Mouse (Mus musculus) liver, adult 2 months (tissue): Measurements from ENCODE around the gene Rab5c. TPM values are rescaled to one million over a fixed set of nuclear protein-coding genes. Genes with fewer than 3 reads are reported as not detected.

Experiments
- DNase-seq: peaks from one replicate; pipeline ENCODE4 v3.0.0-alpha.2; 2011; ENCODE audit warnings: low read depth, low spot score; ENCODE audit errors: extremely low read depth
- H3K27ac ChIP-seq: fragments of 200-500 bp; replicated peaks from 2 replicates; pipeline ENCODE4 v1.5.1; 2012; ENCODE audit warnings: low read depth, mild to moderate bottlenecking, control low read depth, inconsistent platforms, low read length; ENCODE audit not compliant: insufficient read depth
- H3K27me3 ChIP-seq: fragments of 200-500 bp; 2 replicates; pipeline ENCODE4 v1.6.1; 2012; ENCODE audit warnings: mild to moderate bottlenecking, moderate library complexity, low read length, inconsistent platforms; ENCODE audit not compliant: control insufficient read depth, insufficient read depth
- H3K36me3 ChIP-seq: fragments of 200-500 bp; 2 replicates; pipeline ENCODE4 v1.6.1; 2012; ENCODE audit warnings: low read length, inconsistent platforms; ENCODE audit not compliant: control insufficient read depth, insufficient read depth
- H3K4me1 ChIP-seq: fragments of 200-500 bp; 2 replicates; pipeline ENCODE4 v1.6.1; 2011; ENCODE audit warnings: low read length; ENCODE audit not compliant: control insufficient read depth, insufficient read depth
- H3K4me3 ChIP-seq: fragments of 200-500 bp; 2 replicates; pipeline ENCODE4 v1.5.1; 2011; ENCODE audit warnings: low read depth, mild to moderate bottlenecking, control low read depth, low read length, moderate library complexity; ENCODE audit not compliant: insufficient read depth
- H3K79me2 ChIP-seq: fragments of 200-500 bp; 2 replicates; pipeline ENCODE4 v1.6.1; 2012; ENCODE audit warnings: inconsistent platforms, mild to moderate bottlenecking, low read length, moderate library complexity; ENCODE audit not compliant: control insufficient read depth, insufficient read depth
- H3K9ac ChIP-seq: fragments of 200-500 bp; 2 replicates; pipeline ENCODE4 v1.6.1; 2012; ENCODE audit warnings: low read depth, mild to moderate bottlenecking, control low read depth, inconsistent platforms, low read length
- CTCF ChIP-seq: fragments of 200-500 bp; IDR thresholded peaks from 2 replicates; pipeline ENCODE4 v1.5.1; 2011; ENCODE audit warnings: low read depth, low read length, control low read depth
- POLR2A ChIP-seq: fragments of 200-500 bp; IDR thresholded peaks from 2 replicates; pipeline ENCODE4 v1.6.1; 2011; ENCODE audit warnings: low read length, control low read depth; ENCODE audit not compliant: insufficient read depth; ENCODE audit errors: extremely low read depth
- WGBS: fragments of 180-500 bp; shearing (Covaris S2); methylation state at CpG from one replicate; pipeline ENCODE4 v1.1.7; 2018; 5-methylcytosine and 5-hydroxymethylcytosine counted together
- polyA plus RNA-seq: library from polyadenylated mRNA; depleted of rRNA; stranded (reverse); fragments of >200 nt; gene quantifications from 2 replicates; pipeline ENCODE4 v1.2.3, GENCODE M21; 2012
- total RNA-seq: library from RNA; depleted of rRNA; stranded (reverse); fragments of >200 nt; gene quantifications from 2 replicates; pipeline ENCODE4 v1.2.3, GENCODE M21; 2014

Gene Rab5c
- total and polyA plus RNA-seq, 2 experiments = 71.3 to 149 TPM

GRCm38 (mm10) chr11:100738749-100739148, 734 bp upstream of the Rab5c start:
- H3K4me1 ChIP-seq = peaks cover 18% of the 10 kb centered on the region

DNA sequence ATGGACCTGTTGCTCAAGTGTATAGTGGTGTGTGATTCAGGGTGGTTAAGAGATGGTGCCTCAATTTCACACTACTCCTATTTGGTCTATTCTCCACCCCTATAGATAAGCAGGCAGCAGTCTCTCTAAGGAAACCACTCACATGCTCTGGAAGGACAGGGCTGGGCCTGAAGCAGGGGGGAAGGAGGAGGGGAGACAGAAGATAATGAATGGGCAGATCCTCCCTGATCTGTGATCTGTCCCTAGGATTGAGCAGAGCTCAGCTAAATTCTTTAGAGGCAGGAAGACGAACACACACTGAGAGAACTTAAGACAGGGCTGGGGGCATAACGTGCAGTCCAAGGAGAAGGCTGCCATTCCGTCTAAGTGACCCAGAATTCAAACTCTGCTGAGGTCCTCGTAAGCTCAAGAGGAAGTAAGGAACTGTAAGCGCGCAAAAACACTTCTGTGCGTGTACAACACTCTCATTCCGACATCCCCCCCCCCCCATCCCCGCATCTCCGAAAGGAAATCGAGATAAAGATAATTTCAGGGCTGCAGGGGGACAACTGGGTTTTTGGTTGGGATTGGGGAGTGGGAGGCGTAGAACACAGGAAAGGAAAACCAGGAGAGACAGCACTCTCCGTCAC, 796 bp downstream of the Rab5c start:
- no peak for TF ChIP-seq CTCF
- no peak for TF ChIP-seq POLR2A
- no peaks in the 10 kb centered on the region for H3K27me3 ChIP-seq
- H3K4me3 ChIP-seq = peak overlapping the region; percentile 94
- peak overlapping the region; percentile 96 for H3K9ac ChIP-seq
- no peak for DNase-seq
- H3K27ac ChIP-seq = peak overlapping the region; percentile 83
- H3K4me1 ChIP-seq = peaks cover 18% of the 10 kb centered on the region
- peaks cover 47% of the 10 kb centered on the region for H3K79me2 ChIP-seq
- H3K36me3 ChIP-seq = peaks cover 2% of the 10 kb centered on the region; the same call in 1 of the 2 replicates
- 2% methylated on average over 13 of the region's 13 CpGs for WGBS

More at GRCm38 (mm10) chr11:100738749-100739148, 734 bp upstream of the Rab5c start:
- WGBS = 28% methylated on average over 5 of the region's 5 CpGs
- Histone ChIP-seq H3K27me3 (no peaks in the 10 kb centered on the region), H3K27ac (no peak overlapping the region), H3K9ac (no peak overlapping the region), H3K36me3 (no peaks in the 10 kb centered on the region), H3K4me3 (no peak overlapping the region), H3K79me2 (peaks cover 34% of the 10 kb centered on the region)
- TF ChIP-seq POLR2A = no peak
- DNase-seq = no peak

DNA sequence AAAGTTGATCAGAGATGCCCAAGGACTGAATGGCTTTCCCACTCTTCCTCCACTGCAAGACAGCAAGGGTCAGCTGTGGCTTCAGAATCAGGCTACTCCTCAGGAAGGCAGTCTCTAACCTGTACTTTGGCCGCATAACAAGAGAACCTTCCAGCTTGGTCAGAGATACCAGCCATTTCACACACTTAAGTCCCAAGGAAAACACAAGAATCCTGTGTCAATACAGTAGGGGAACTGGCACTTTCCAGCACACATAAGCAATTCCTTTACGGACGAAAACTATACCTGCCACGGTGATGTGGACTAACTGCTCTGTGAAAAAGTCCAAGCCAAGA, 1.3 kb downstream of the Rab5c start:
- Histone ChIP-seq H3K4me3 (peak overlapping the region; percentile 94), H3K4me1 (peaks cover 18% of the 10 kb centered on the region), H3K9ac (peak overlapping the region; percentile 8; the same call in 1 of the 2 replicates), H3K27me3 (no peaks in the 10 kb centered on the region), H3K27ac (peak overlapping the region; percentile 20; the same call in 1 of the 2 replicates), H3K36me3 (peaks cover 2% of the 10 kb centered on the region; the same call in 1 of the 2 replicates), H3K79me2 (peaks cover 52% of the 10 kb centered on the region)
- WGBS = 34% methylated on average over 4 of the region's 4 CpGs
- TF ChIP-seq CTCF = no peak
- no peak for TF ChIP-seq POLR2A
- DNase-seq = no peak

DNA sequence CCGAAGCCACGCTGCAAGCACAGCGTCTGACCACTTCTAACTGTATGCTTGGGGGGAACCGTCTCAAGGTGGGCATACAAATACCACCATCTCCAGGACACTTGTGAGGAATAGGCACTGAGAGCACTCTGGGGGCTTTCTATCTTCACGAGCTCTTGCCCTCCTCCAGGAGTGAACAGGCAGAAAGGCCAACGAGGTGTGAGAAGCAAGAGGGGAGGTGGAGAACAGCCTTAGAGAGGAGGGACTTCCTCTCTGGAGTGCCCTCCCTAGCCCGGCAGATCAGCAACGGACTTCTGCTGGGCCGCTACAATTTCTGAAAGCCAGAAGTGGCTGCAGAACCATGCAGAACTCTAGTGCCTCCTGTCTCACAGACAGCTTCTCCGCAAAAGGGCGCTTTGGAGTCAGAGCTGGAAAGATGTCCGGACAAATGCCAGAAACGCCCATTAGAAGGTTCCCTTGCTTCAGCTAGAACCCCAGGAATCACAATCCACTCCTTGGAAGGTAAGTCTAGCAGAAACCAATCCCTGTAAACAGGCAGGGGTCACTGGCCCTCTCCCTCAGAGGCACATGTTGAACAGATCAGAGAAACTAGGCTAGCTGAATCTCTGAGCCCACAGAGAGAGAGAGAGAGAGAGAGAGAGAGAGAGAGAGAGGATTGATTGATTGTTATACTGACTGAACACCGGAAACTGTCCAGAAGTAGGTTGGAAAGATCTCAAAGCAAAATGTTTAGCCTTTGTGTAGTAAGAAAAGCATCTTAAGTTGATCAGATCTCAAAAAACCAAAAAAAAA, 1.9 kb downstream of the Rab5c start:
- DNase-seq = no peak
- peak overlapping the region; percentile 27 for H3K27ac ChIP-seq
- peaks cover 2% of the 10 kb centered on the region; the same call in 1 of the 2 replicates for H3K36me3 ChIP-seq
- H3K79me2 ChIP-seq = peaks cover 57% of the 10 kb centered on the region
- TF ChIP-seq POLR2A = no peak
- no peak for TF ChIP-seq CTCF
- WGBS = 40% methylated on average over 14 of the region's 14 CpGs
- no peaks in the 10 kb centered on the region for H3K27me3 ChIP-seq
- H3K4me3 ChIP-seq = peak overlapping the region; percentile 17; the same call in 1 of the 2 replicates
- H3K4me1 ChIP-seq = peaks cover 18% of the 10 kb centered on the region
- peak overlapping the region; percentile 19 for H3K9ac ChIP-seq

DNA sequence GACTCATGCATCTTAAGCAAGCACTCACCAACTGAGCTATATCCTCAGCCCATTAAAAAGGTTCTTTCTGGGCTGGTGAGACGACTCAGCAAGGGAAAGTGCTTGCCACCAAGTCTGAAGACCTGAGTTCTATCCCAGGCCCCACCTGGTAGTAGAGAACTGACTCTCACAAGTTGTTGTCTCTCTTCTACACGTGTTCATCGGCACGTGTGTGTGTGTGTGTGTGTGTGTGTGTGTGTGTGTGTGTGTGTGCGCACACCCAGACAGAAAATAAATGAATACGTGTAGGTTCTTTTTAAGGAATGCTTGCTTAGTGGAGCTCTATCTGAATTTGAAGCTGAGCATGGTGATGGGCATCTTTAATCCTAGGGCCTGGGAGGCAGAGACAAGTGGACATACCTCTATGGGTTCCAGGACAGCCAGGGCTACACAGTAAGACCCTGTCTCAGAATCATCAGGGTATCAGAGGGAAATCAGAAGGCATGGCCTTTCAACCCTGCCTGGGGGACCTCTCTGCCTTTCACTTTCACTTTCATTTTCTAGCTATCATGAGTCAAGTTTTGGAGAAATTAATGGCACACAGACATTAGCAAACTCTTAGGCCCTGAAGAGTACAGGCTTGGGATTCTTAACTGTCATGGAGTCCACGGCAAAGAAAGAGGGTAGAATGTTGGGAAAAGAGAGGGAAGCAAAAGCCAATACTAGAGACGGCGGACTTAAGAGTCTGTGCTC, 2.7 kb downstream of the Rab5c start:
- Histone ChIP-seq H3K4me1 (peaks cover 18% of the 10 kb centered on the region), H3K9ac (peak overlapping the region; percentile 19), H3K27me3 (no peaks in the 10 kb centered on the region), H3K79me2 (peaks cover 65% of the 10 kb centered on the region), H3K36me3 (peaks cover 2% of the 10 kb centered on the region; the same call in 1 of the 2 replicates), H3K27ac (peak overlapping the region; percentile 27), H3K4me3 (no peak overlapping the region)
- WGBS = 84% methylated on average over 9 of the region's 9 CpGs
- DNase-seq = no peak
- TF ChIP-seq POLR2A (no peak), CTCF (no peak)
